Mouse (Mus musculus): ENCODE results near the gene Stk17b. TPM values are rescaled to one million over a fixed set of nuclear protein-coding genes. Genes with fewer than 3 reads are reported as not detected.
"Not testable (repeated sequence)": the region's sequence is repeated elsewhere in the genome, so short reads cannot be mapped to it uniquely, and the experiment has no call there.

Stk17b gene
- polyA plus RNA-seq, 1 experiment from 2014 or later, result 4.9 TPM

DNA sequence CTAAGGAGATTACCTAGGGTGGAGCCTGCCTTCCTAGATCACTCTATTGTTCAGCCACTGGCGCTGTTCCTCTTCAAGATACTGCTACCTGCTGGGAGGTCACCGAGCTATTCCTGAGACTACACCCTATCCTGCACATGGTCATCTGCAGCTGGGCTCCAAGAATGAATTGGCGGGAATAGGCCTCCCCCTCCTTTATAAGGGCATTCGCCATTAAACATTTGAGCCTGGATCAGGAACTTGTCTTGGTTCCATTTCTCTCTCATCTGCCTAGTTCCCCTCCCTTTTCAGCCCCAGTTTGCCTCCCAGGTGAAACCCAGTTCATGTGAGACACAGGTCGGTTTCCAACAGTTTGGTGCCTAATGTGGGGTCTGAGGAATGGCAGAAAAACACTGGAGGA, 39.0 kb downstream of the Stk17b start:
- H3K27me3 ChIP-seq (replicated peaks; ENCODE audit: control insufficient read depth, insufficient read depth, low read length), result no peaks in the 10 kb centered on the region
- no peaks in the 10 kb centered on the region for H3K4me1 ChIP-seq (ENCODE audit: control insufficient read depth, insufficient read depth, low read depth, low read length)
- whole genome bisulfite sequencing, result 68% methylated on average over 5 of the region's 5 CpGs
- ATAC-seq, result no peak
- H3K4me3 ChIP-seq (ENCODE audit: low read length), result no peak overlapping the region
- H3K27ac ChIP-seq (ENCODE audit: low read depth, low read length), result no peak overlapping the region
- H3K9me3 ChIP-seq (ENCODE audit: control insufficient read depth, low read length), result no peaks in the 10 kb centered on the region
- H3K9ac ChIP-seq (ENCODE audit: low read depth, low read length), result no peak overlapping the region
- no peaks in the 10 kb centered on the region for H3K36me3 ChIP-seq (ENCODE audit: control insufficient read depth, insufficient read depth, low read length)
- no peak overlapping the region for H3K4me2 ChIP-seq (ENCODE audit: low read length)

DNA sequence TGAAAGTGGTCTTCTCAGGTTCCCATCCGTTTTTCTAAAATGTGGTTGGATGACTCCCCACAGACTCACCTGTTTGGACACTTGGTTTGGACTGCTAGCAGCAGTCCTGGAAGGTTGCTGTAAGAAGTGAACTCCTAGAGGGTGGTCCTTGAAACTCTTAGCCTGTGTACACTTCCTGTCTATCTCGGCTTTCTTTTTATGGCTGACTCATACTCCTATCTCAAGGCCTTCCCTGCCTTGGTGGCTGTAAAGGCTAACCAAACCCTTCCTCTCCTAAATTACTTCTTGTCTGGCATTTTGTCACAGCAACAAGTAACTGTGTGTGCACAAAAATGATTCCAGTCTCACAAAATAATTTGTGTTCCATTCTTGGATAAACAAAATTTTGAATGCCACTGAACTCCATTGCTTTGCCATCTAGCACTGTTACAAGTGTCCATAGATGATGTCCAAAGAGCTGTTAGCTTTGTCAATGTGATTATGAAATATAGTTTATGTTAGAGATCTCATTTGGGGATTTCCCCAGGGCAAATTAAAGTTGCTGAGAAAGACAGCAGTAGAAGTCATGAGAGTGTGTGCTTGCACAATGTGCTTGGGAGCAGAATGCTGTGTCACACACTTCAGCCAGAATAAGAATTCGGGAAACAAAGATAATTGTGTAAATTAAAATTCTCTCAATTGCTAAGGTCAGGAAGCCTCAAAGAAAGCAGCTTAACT, 43.1 kb downstream of the Stk17b start:
- no peaks in the 10 kb centered on the region for H3K36me3 ChIP-seq (ENCODE audit: control insufficient read depth, insufficient read depth, low read length)
- H3K9ac ChIP-seq (ENCODE audit: low read depth, low read length), result no peak overlapping the region
- no peak overlapping the region for H3K4me3 ChIP-seq (ENCODE audit: low read length)
- H3K4me2 ChIP-seq (ENCODE audit: low read length), result no peak overlapping the region
- no peaks in the 10 kb centered on the region for H3K9me3 ChIP-seq (ENCODE audit: control insufficient read depth, low read length)
- WGBS, result 90% methylated on average over 3 of the region's 3 CpGs
- ATAC-seq, result no peak
- no peaks in the 10 kb centered on the region for H3K27me3 ChIP-seq (replicated peaks; ENCODE audit: control insufficient read depth, insufficient read depth, low read length)
- no peak overlapping the region for H3K27ac ChIP-seq (ENCODE audit: low read depth, low read length)
- H3K4me1 ChIP-seq (ENCODE audit: control insufficient read depth, insufficient read depth, low read depth, low read length), result no peaks in the 10 kb centered on the region

DNA sequence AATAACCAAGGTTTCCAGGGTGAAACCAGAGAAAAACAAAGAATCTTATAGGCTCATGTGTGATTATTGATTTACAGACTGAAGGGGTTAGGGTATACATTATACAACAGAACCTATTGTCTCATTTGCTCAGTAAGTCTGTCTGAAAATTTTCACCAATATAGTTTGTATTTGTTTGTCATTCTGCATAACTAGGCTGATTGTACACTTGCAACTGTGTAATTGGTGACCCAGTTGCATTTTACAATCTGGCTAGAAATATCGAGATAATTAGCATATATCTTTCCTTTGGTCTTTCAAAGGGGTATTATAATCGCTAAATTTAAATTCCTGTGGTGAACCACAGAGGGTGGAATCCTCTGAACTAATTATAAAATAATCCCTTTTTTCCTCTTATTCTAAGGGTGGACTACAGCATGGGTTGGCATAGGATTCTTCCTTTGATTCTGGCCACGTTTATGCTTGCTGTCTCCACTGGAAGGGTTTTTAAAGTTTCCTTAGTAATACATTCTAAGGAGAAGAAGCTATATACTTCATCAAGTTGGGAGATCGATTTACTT, 44.2 kb downstream of the Stk17b start:
- Histone ChIP-seq H3K27me3 (replicated peaks; ENCODE audit: control insufficient read depth, insufficient read depth, low read length) (no peaks in the 10 kb centered on the region), H3K36me3 (ENCODE audit: control insufficient read depth, insufficient read depth, low read length) (no peaks in the 10 kb centered on the region), H3K9ac (ENCODE audit: low read depth, low read length) (no peak overlapping the region), H3K4me2 (ENCODE audit: low read length) (no peak overlapping the region), H3K4me3 (ENCODE audit: low read length) (no peak overlapping the region), H3K4me1 (ENCODE audit: control insufficient read depth, insufficient read depth, low read depth, low read length) (no peaks in the 10 kb centered on the region), H3K9me3 (ENCODE audit: control insufficient read depth, low read length) (no peaks in the 10 kb centered on the region), H3K27ac (ENCODE audit: low read depth, low read length) (no peak overlapping the region)
- ATAC-seq, result no peak
- 60% methylated on average over 4 of the region's 4 CpGs for WGBS

DNA sequence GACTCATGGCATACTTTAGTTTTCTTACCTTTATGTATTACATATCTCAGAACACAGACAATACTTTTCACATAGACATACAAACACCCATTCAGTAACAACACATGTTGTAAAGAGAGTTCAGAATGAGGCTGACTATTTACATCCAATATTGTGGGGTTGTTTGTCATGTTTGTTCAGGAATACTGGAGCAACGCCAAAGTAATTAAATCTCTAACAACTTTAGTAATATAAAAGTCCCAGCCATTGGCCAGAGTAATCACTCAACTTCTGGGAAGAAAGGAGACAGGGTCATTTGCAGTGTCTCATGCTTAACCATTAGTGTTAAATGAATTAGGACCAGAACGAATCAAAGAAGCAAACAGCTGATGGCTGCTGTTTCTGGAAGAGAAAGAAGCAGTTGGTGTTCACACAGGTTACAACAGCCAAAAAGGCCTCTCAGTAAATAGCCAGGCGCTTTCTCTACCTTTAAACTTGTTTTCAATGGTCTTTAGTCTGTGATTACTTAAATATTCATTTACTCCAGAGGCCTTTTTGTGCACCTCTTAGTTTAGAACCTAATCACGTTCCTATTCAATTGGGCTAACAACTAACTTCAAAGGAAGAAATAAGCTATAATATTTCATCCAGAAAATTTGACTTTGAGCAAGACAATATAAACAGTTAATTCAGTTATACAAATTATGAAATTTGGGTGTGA, 44.8 kb downstream of the Stk17b start:
- not testable (repeated sequence) for H3K27me3 ChIP-seq (replicated peaks; ENCODE audit: control insufficient read depth, insufficient read depth, low read length); H3K9ac ChIP-seq (ENCODE audit: low read depth, low read length); H3K9me3 ChIP-seq (ENCODE audit: control insufficient read depth, low read length); H3K36me3 ChIP-seq (ENCODE audit: control insufficient read depth, insufficient read depth, low read length); H3K4me3 ChIP-seq (ENCODE audit: low read length); H3K4me2 ChIP-seq (ENCODE audit: low read length); H3K4me1 ChIP-seq (ENCODE audit: control insufficient read depth, insufficient read depth, low read depth, low read length); H3K27ac ChIP-seq (ENCODE audit: low read depth, low read length)
- WGBS, result 31% methylated on average over 3 of the region's 4 CpGs
- ATAC-seq, result peak; percentile 87

DNA sequence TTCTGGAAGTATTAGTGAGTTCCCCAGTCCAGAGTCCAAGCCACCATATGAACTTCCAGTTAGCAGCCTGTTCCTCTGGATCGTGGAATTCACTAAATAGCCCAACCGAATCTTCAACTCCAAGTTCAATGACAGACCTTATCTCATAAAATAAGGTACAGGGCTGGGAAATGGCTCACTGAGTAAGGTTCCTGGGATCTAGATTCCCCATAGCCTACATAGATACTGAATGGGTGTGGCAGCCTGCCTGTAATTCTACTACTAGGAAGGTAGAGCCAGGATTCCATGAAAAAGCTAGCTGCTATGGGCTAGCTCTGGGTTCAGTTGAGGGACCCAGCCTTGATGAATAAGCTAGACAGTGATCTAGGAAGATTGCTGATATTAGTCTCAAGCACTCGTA, 48.4 kb downstream of the Stk17b start:
- H3K36me3 ChIP-seq (ENCODE audit: control insufficient read depth, insufficient read depth, low read length), result no peaks in the 10 kb centered on the region
- no peaks in the 10 kb centered on the region for H3K4me1 ChIP-seq (ENCODE audit: control insufficient read depth, insufficient read depth, low read depth, low read length)
- WGBS, result 93% methylated on average over 3 of the region's 3 CpGs
- no peak overlapping the region for H3K4me3 ChIP-seq (ENCODE audit: low read length)
- H3K9ac ChIP-seq (ENCODE audit: low read depth, low read length), result no peak overlapping the region
- H3K27ac ChIP-seq (ENCODE audit: low read depth, low read length), result no peak overlapping the region
- no peaks in the 10 kb centered on the region for H3K27me3 ChIP-seq (replicated peaks; ENCODE audit: control insufficient read depth, insufficient read depth, low read length)
- no peaks in the 10 kb centered on the region for H3K9me3 ChIP-seq (ENCODE audit: control insufficient read depth, low read length)
- ATAC-seq, result no peak
- no peak overlapping the region for H3K4me2 ChIP-seq (ENCODE audit: low read length)

DNA sequence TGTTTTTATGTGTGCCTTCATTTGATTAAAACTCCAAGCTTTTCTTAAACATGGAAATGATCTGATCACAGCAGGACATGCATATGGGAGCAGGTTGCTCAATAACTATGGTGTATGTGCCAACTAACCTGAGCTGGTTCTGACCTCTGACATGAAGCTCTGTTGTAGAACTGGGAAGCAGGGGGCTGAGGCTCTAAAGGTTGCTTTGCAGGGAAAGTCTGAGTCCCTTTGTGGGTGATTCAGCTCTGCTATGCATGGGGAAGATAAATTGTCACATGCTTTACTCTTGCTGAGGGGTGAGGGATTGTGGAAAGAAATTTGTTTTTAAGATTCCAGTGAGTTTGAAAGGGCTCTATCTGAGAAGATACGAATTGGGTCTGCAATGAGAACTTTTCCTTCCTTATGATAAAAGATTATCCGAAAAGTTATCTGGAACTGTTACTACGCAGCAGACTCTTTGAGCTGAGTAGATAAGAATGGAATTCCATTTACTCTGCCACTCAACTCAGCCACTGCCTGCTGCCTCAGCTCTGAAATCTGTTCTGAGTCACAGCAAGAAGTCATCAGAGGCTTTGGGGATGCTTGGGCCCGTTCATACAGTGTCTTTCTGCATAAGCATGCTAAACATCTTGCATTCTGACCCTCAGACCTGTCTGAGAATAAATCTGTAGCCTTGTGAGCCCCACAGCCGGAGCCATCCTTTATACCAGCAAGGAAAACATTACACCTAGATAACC, 56.4 kb downstream of the Stk17b start:
- Histone ChIP-seq H3K27ac (ENCODE audit: low read depth, low read length) (no peak overlapping the region), H3K27me3 (replicated peaks; ENCODE audit: control insufficient read depth, insufficient read depth, low read length) (no peaks in the 10 kb centered on the region), H3K9ac (ENCODE audit: low read depth, low read length) (no peak overlapping the region), H3K4me2 (ENCODE audit: low read length) (no peak overlapping the region), H3K4me3 (ENCODE audit: low read length) (no peak overlapping the region), H3K4me1 (ENCODE audit: control insufficient read depth, insufficient read depth, low read depth, low read length) (no peaks in the 10 kb centered on the region), H3K9me3 (ENCODE audit: control insufficient read depth, low read length) (no peaks in the 10 kb centered on the region), H3K36me3 (ENCODE audit: control insufficient read depth, insufficient read depth, low read length) (no peaks in the 10 kb centered on the region)
- ATAC-seq, result no peak
- 76% methylated on average over 5 of the region's 5 CpGs for WGBS

DNA sequence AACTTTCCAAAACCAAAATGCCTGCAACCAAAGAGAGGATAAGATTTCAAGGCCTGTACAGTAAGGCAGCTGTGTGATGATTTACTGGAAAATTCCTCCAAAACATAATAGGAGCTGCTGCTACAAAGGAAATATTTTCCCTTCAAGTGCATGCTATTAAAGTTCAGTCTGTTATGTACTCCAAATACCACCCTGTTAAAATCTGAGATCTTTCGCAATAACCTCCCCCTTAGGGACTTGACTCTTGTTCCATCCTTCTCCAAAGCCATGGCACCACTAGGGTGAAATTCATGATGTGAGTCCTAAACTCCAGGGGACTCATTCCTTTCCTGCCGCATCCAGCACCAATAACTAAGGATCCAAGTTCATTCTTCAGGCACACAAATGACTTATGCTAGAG, 58.1 kb downstream of the Stk17b start:
- Histone ChIP-seq H3K9ac (ENCODE audit: low read depth, low read length) (no peak overlapping the region), H3K27me3 (replicated peaks; ENCODE audit: control insufficient read depth, insufficient read depth, low read length) (no peaks in the 10 kb centered on the region), H3K4me2 (ENCODE audit: low read length) (no peak overlapping the region), H3K27ac (ENCODE audit: low read depth, low read length) (no peak overlapping the region), H3K4me3 (ENCODE audit: low read length) (no peak overlapping the region), H3K4me1 (ENCODE audit: control insufficient read depth, insufficient read depth, low read depth, low read length) (no peaks in the 10 kb centered on the region), H3K9me3 (ENCODE audit: control insufficient read depth, low read length) (no peaks in the 10 kb centered on the region), H3K36me3 (ENCODE audit: control insufficient read depth, insufficient read depth, low read length) (no peaks in the 10 kb centered on the region)
- WGBS, result 91% methylated on average over 2 of the region's 2 CpGs
- ATAC-seq, result no peak

DNA sequence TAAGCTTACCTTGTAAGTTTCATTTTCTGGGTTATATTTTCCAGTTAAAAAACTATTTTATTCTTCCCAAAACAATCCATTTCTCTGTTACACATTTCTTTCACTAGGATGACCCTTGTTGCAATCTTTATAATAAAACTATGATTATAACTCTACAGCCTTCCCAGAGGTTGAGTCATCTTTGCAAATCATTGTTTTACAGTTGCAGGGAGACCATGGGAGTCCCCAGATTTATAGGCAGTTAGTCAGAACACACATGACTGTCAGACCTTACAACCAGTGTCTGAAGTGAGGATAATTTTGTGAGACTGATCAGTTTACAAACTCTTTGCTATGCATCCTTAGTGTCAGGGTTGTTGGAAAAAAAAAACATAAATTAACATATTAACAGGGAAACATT, 63.7 kb downstream of the Stk17b start:
- Histone ChIP-seq H3K27ac (ENCODE audit: low read depth, low read length) (no peak overlapping the region), H3K4me3 (ENCODE audit: low read length) (no peak overlapping the region), H3K4me1 (ENCODE audit: control insufficient read depth, insufficient read depth, low read depth, low read length) (no peaks in the 10 kb centered on the region), H3K9ac (ENCODE audit: low read depth, low read length) (no peak overlapping the region), H3K9me3 (ENCODE audit: control insufficient read depth, low read length) (no peaks in the 10 kb centered on the region), H3K36me3 (ENCODE audit: control insufficient read depth, insufficient read depth, low read length) (no peaks in the 10 kb centered on the region), H3K4me2 (ENCODE audit: low read length) (no peak overlapping the region), H3K27me3 (replicated peaks; ENCODE audit: control insufficient read depth, insufficient read depth, low read length) (no peaks in the 10 kb centered on the region)
- ATAC-seq, result no peak

All from hindbrain, embryonic 16.5 days (tissue).